Mouse (Mus musculus): ENCODE measurements around the gene Slc6a21.

- no peak for TF ChIP-seq CTCF (IDR thresholded peaks at IDR 0.05; ENCODE audit: insufficient read depth, low read length)
- no peak for TF ChIP-seq POLR2A (IDR thresholded peaks at IDR 0.05; ENCODE audit: borderline replicate concordance, extremely low read depth, low read depth, low read length)
These were observed 20.1 kb upstream of the Slc6a21 start for GRCm38 (mm10) chr7:45257063-45257840.

Measured in lung, adult 2 months (tissue).